In the genomic region with DNA sequence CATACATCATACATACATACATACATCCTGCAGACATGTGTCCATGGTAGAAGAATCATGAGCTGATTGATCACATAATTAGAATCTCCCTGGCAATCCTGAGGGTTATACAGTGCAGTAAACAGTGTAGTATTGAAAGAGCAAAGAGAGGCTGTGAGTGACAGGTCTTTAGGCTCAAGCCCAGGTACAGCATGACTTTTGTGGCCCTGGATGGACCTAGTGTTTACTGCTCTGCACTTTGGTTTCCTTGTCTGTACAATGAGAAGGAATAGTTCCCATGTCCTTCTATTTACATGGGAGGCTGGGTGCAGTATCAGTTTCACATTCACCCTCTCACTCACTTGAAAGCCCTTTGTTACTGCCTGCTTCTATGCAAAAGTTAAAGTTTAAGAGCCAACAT, we compare ENCODE assay signal across 18 mouse cellular contexts.
A peak's percentile ranks its signal among the peaks of the same experiment; 100 is the strongest.
DNase-seq lines count a peak whose midpoint lies in the region; ATAC-seq and TF ChIP-seq lines count a peak whose summit lies in the region.
"Had no signal": no experiment of that assay in that cellular context is flagged by ENCODE, and none has a peak within 500 bp of the region (broad histone marks: within the 10 kb centered on the region; RNA-seq: fewer than 3 reads in every experiment).

No protein-coding gene starts in this region.

- TF ChIP-seq CTCF in kidney, adult 2 months (conservative IDR thresholded peaks at IDR 0.05; ENCODE audit: insufficient read depth, insufficient read length, low read depth, low read length), result no peak

- no peak overlapping the region for H3K27ac ChIP-seq in heart, embryonic 13.5 days (replicated peaks)
- peak overlapping the region; percentile 26; the same call in 1 of the 2 replicates for H3K27ac ChIP-seq in kidney, adult 2 months (ENCODE audit: insufficient read depth, low read depth, low read length)
- H3K27ac ChIP-seq in brown adipose tissue, adult 24 weeks (replicated peaks; ENCODE audit: low read depth, low read length), result no peak overlapping the region
- H3K27ac ChIP-seq: limb, embryonic 13.5 days; midbrain, embryonic 15.5 days; neural tube, embryonic 12.5 days had no signal

- H3K4me3 ChIP-seq in heart, embryonic 13.5 days, result no peak overlapping the region
- H3K4me3 ChIP-seq in kidney, adult 2 months (ENCODE audit: insufficient read depth, low read depth, low read length), result no peak overlapping the region
- peak overlapping the region; percentile 29; the same call in 1 of the 2 replicates for H3K4me3 ChIP-seq in brown adipose tissue, adult 24 weeks (ENCODE audit: insufficient read depth, low read depth, low read length)
- H3K4me3 ChIP-seq: limb, embryonic 13.5 days; neural tube, embryonic 12.5 days had no signal

- no peak for ATAC-seq in heart, embryonic 13.5 days (ENCODE audit: extremely low read depth, insufficient number of reproducible peaks, low FRiP score, low TSS enrichment)
- ATAC-seq: CD4-positive, CD25-positive, alpha-beta regulatory T cell, adult 4 months; forebrain, embryonic 16.5 days; midbrain, embryonic 15.5 days had no signal

- H3K9me3 ChIP-seq in heart, embryonic 13.5 days, result no peaks in the 10 kb centered on the region
- H3K9me3 ChIP-seq: limb, embryonic 13.5 days; midbrain, embryonic 15.5 days; neural tube, embryonic 12.5 days had no signal

- TF ChIP-seq POLR2A in kidney, adult 2 months (IDR thresholded peaks at IDR 0.05; ENCODE audit: low read depth, low read length), result no peak

- peak overlapping the region; percentile 68 for H3K4me2 ChIP-seq in heart, embryonic 13.5 days
- H3K4me2 ChIP-seq: limb, embryonic 13.5 days had no signal

- H3K4me1 ChIP-seq in heart, embryonic 13.5 days, result peaks cover 80% of the 10 kb centered on the region
- peaks cover 3% of the 10 kb centered on the region; the same call in 1 of the 2 replicates for H3K4me1 ChIP-seq in kidney, adult 2 months (ENCODE audit: control insufficient read depth, insufficient read depth, low read length)
- H3K4me1 ChIP-seq in brown adipose tissue, adult 24 weeks (ENCODE audit: control insufficient read depth, insufficient read depth, insufficient read length, low read length), result peaks cover 4% of the 10 kb centered on the region; the same call in 1 of the 2 replicates

- DNase-seq in heart, postnatal 4 days, result no peak
- DNase-seq in kidney, adult 2 months, result no peak
- DNase-seq in kidney, postnatal 36 days, result no peak
- DNase-seq in adipocyte (ENCODE audit: low spot score), result peak; percentile 46
- DNase-seq in embryo, embryonic 10 days (ENCODE audit: low spot score), result no peak
- DNase-seq: adrenal gland, postnatal 10 days; cerebellum, adult 8-10 months; embryo, embryonic 11 days; right cerebral cortex, postnatal 4 days; thymus, adult 2 months had no signal

- no peaks in the 10 kb centered on the region for H3K36me3 ChIP-seq in heart, embryonic 13.5 days
- H3K36me3 ChIP-seq in kidney, adult 2 months (ENCODE audit: control insufficient read depth, insufficient read depth, low read length), result no peaks in the 10 kb centered on the region
- H3K36me3 ChIP-seq: limb, embryonic 13.5 days; midbrain, embryonic 15.5 days; neural tube, embryonic 12.5 days had no signal

- H3K27me3 ChIP-seq in heart, embryonic 13.5 days (replicated peaks), result no peaks in the 10 kb centered on the region
- no peaks in the 10 kb centered on the region for H3K27me3 ChIP-seq in kidney, adult 2 months (replicated peaks; ENCODE audit: control insufficient read depth, insufficient read depth, low read length)
- H3K27me3 ChIP-seq: limb, embryonic 13.5 days; midbrain, embryonic 15.5 days; neural tube, embryonic 12.5 days had no signal

- H3K9ac ChIP-seq in heart, embryonic 13.5 days, result peak overlapping the region; percentile 44; the same call in 1 of the 2 replicates
- H3K9ac ChIP-seq: limb, embryonic 13.5 days; lung, embryonic 14.5 days; midbrain, embryonic 15.5 days; neural tube, embryonic 12.5 days had no signal
